Mouse (Mus musculus): ENCODE measurements around the gene 2810004N23Rik. TPM values are rescaled to one million over a fixed set of nuclear protein-coding genes. Genes with fewer than 3 reads are reported as not detected.

2810004N23Rik gene
- polyA plus RNA-seq, 1 experiment from 2014 or later = 25.5 TPM

- no peak overlapping the region for H3K27ac ChIP-seq (ENCODE audit: low read length)
- H3K4me2 ChIP-seq (ENCODE audit: low read length) = no peak overlapping the region
- 91% methylated on average over 6 of the region's 6 CpGs for WGBS
- H3K9me3 ChIP-seq (replicated peaks; ENCODE audit: control insufficient read depth, low read length, poor library complexity, severe bottlenecking) = no peaks in the 10 kb centered on the region
- peaks cover 19% of the 10 kb centered on the region for H3K36me3 ChIP-seq (ENCODE audit: control insufficient read depth, insufficient read depth, low read length)
- ATAC-seq = no peak
- no peak overlapping the region for H3K4me3 ChIP-seq (ENCODE audit: low read depth, low read length)
- H3K4me1 ChIP-seq (ENCODE audit: control insufficient read depth, insufficient read depth, low read length) = no peaks in the 10 kb centered on the region
- H3K9ac ChIP-seq (ENCODE audit: low read depth, low read length) = no peak overlapping the region
- no peaks in the 10 kb centered on the region for H3K27me3 ChIP-seq (ENCODE audit: control insufficient read depth, insufficient read depth, low read depth, low read length)
Measured at GRCm38 (mm10) chr8:124869708-124870107, 6.8 kb upstream of the 2810004N23Rik start.

GRCm38 (mm10) chr8:124867126-124867525 is 4.2 kb upstream of the 2810004N23Rik start:
- no peaks in the 10 kb centered on the region for H3K36me3 ChIP-seq (ENCODE audit: control insufficient read depth, insufficient read depth, low read length)
- ATAC-seq = no peak
- peaks cover 6% of the 10 kb centered on the region for H3K4me1 ChIP-seq (ENCODE audit: control insufficient read depth, insufficient read depth, low read length)
- no peak overlapping the region for H3K4me2 ChIP-seq (ENCODE audit: low read length)
- no peak overlapping the region for H3K9ac ChIP-seq (ENCODE audit: low read depth, low read length)
- no peak overlapping the region for H3K27ac ChIP-seq (ENCODE audit: low read length)
- H3K4me3 ChIP-seq (ENCODE audit: low read depth, low read length) = no peak overlapping the region
- no peaks in the 10 kb centered on the region for H3K9me3 ChIP-seq (replicated peaks; ENCODE audit: control insufficient read depth, low read length, poor library complexity, severe bottlenecking)
- no peaks in the 10 kb centered on the region for H3K27me3 ChIP-seq (ENCODE audit: control insufficient read depth, insufficient read depth, low read depth, low read length)
- 96% methylated on average over 2 of the region's 2 CpGs for WGBS

GRCm38 (mm10) chr8:124866669-124867068 is 3.7 kb upstream of the 2810004N23Rik start:
- H3K4me1 ChIP-seq (ENCODE audit: control insufficient read depth, insufficient read depth, low read length) = peaks cover 11% of the 10 kb centered on the region
- no peaks in the 10 kb centered on the region for H3K36me3 ChIP-seq (ENCODE audit: control insufficient read depth, insufficient read depth, low read length)
- H3K27me3 ChIP-seq (ENCODE audit: control insufficient read depth, insufficient read depth, low read depth, low read length) = no peaks in the 10 kb centered on the region
- no peaks in the 10 kb centered on the region for H3K9me3 ChIP-seq (replicated peaks; ENCODE audit: control insufficient read depth, low read length, poor library complexity, severe bottlenecking)
- H3K27ac ChIP-seq (ENCODE audit: low read length) = no peak overlapping the region
- no peak overlapping the region for H3K4me3 ChIP-seq (ENCODE audit: low read depth, low read length)
- 93% methylated on average over 3 of the region's 3 CpGs for WGBS
- ATAC-seq = no peak
- H3K4me2 ChIP-seq (ENCODE audit: low read length) = no peak overlapping the region
- H3K9ac ChIP-seq (ENCODE audit: low read depth, low read length) = no peak overlapping the region

GRCm38 (mm10) chr8:124863729-124864128 is 809 bp upstream of the 2810004N23Rik start:
- H3K4me3 ChIP-seq (ENCODE audit: low read depth, low read length) = peak overlapping the region; percentile 86
- peaks cover 11% of the 10 kb centered on the region for H3K4me1 ChIP-seq (ENCODE audit: control insufficient read depth, insufficient read depth, low read length)
- H3K9ac ChIP-seq (ENCODE audit: low read depth, low read length) = peak overlapping the region; percentile 96
- ATAC-seq = no peak
- H3K9me3 ChIP-seq (replicated peaks; ENCODE audit: control insufficient read depth, low read length, poor library complexity, severe bottlenecking) = no peaks in the 10 kb centered on the region
- H3K4me2 ChIP-seq (ENCODE audit: low read length) = peak overlapping the region; percentile 68
- H3K27me3 ChIP-seq (ENCODE audit: control insufficient read depth, insufficient read depth, low read depth, low read length) = no peaks in the 10 kb centered on the region
- H3K27ac ChIP-seq (ENCODE audit: low read length) = no peak overlapping the region
- 19% methylated on average over 8 of the region's 8 CpGs for WGBS
- H3K36me3 ChIP-seq (ENCODE audit: control insufficient read depth, insufficient read depth, low read length) = no peaks in the 10 kb centered on the region; the same call in none of the 2 replicates

GRCm38 (mm10) chr8:124863163-124863677 is 300 bp upstream of the 2810004N23Rik start:
- Histone ChIP-seq H3K4me1 (ENCODE audit: control insufficient read depth, insufficient read depth, low read length) (peaks cover 11% of the 10 kb centered on the region), H3K9me3 (replicated peaks; ENCODE audit: control insufficient read depth, low read length, poor library complexity, severe bottlenecking) (no peaks in the 10 kb centered on the region), H3K4me2 (ENCODE audit: low read length) (peak overlapping the region; percentile 68), H3K9ac (ENCODE audit: low read depth, low read length) (peak overlapping the region; percentile 96), H3K27me3 (ENCODE audit: control insufficient read depth, insufficient read depth, low read depth, low read length) (no peaks in the 10 kb centered on the region), H3K27ac (ENCODE audit: low read length) (peak overlapping the region; percentile 91), H3K36me3 (ENCODE audit: control insufficient read depth, insufficient read depth, low read length) (peaks cover 3% of the 10 kb centered on the region), H3K4me3 (ENCODE audit: low read depth, low read length) (peak overlapping the region; percentile 86)
- under 1% methylated on average over 31 of the region's 33 CpGs for WGBS
- peak; percentile 89 for ATAC-seq

GRCm38 (mm10) chr8:124860188-124860587 is 2.7 kb downstream of the 2810004N23Rik start:
- Histone ChIP-seq H3K9ac (ENCODE audit: low read depth, low read length) (no peak overlapping the region), H3K4me1 (ENCODE audit: control insufficient read depth, insufficient read depth, low read length) (peaks cover 11% of the 10 kb centered on the region), H3K4me3 (ENCODE audit: low read depth, low read length) (no peak overlapping the region), H3K9me3 (replicated peaks; ENCODE audit: control insufficient read depth, low read length, poor library complexity, severe bottlenecking) (peaks cover 7% of the 10 kb centered on the region; the same call in 1 of the 2 replicates), H3K27me3 (ENCODE audit: control insufficient read depth, insufficient read depth, low read depth, low read length) (no peaks in the 10 kb centered on the region), H3K27ac (ENCODE audit: low read length) (no peak overlapping the region), H3K36me3 (ENCODE audit: control insufficient read depth, insufficient read depth, low read length) (peaks cover 18% of the 10 kb centered on the region), H3K4me2 (ENCODE audit: low read length) (no peak overlapping the region)
- no peak for ATAC-seq
- 97% methylated on average over 3 of the region's 3 CpGs for WGBS

GRCm38 (mm10) chr8:124859466-124859865 is 3.5 kb downstream of the 2810004N23Rik start:
- Histone ChIP-seq H3K4me3 (ENCODE audit: low read depth, low read length) (no peak overlapping the region), H3K27me3 (ENCODE audit: control insufficient read depth, insufficient read depth, low read depth, low read length) (no peaks in the 10 kb centered on the region), H3K9me3 (replicated peaks; ENCODE audit: control insufficient read depth, low read length, poor library complexity, severe bottlenecking) (peaks cover 14% of the 10 kb centered on the region; the same call in 1 of the 2 replicates), H3K9ac (ENCODE audit: low read depth, low read length) (no peak overlapping the region), H3K27ac (ENCODE audit: low read length) (no peak overlapping the region), H3K4me1 (ENCODE audit: control insufficient read depth, insufficient read depth, low read length) (peaks cover 11% of the 10 kb centered on the region), H3K4me2 (ENCODE audit: low read length) (no peak overlapping the region), H3K36me3 (ENCODE audit: control insufficient read depth, insufficient read depth, low read length) (peaks cover 25% of the 10 kb centered on the region)
- ATAC-seq = no peak

- no peak overlapping the region for H3K4me2 ChIP-seq (ENCODE audit: low read length)
- H3K27me3 ChIP-seq (ENCODE audit: control insufficient read depth, insufficient read depth, low read depth, low read length) = no peaks in the 10 kb centered on the region
- no peak overlapping the region for H3K9ac ChIP-seq (ENCODE audit: low read depth, low read length)
- no peaks in the 10 kb centered on the region for H3K4me1 ChIP-seq (ENCODE audit: control insufficient read depth, insufficient read depth, low read length)
- H3K36me3 ChIP-seq (ENCODE audit: control insufficient read depth, insufficient read depth, low read length) = peaks cover 37% of the 10 kb centered on the region
- no peak overlapping the region for H3K27ac ChIP-seq (ENCODE audit: low read length)
- WGBS = 94% methylated on average over 1 of the region's 1 CpGs
- H3K9me3 ChIP-seq (replicated peaks; ENCODE audit: control insufficient read depth, low read length, poor library complexity, severe bottlenecking) = peaks cover 16% of the 10 kb centered on the region; the same call in 1 of the 2 replicates
- no peak overlapping the region for H3K4me3 ChIP-seq (ENCODE audit: low read depth, low read length)
- no peak for ATAC-seq
Measured at GRCm38 (mm10) chr8:124853511-124853910, 9.4 kb downstream of the 2810004N23Rik start.

GRCm38 (mm10) chr8:124845573-124845972 is 17.3 kb downstream of the 2810004N23Rik start:
- Histone ChIP-seq H3K27me3 (ENCODE audit: control insufficient read depth, insufficient read depth, low read depth, low read length) (no peaks in the 10 kb centered on the region), H3K9ac (ENCODE audit: low read depth, low read length) (no peak overlapping the region), H3K4me3 (ENCODE audit: low read depth, low read length) (no peak overlapping the region), H3K36me3 (ENCODE audit: control insufficient read depth, insufficient read depth, low read length) (peaks cover 7% of the 10 kb centered on the region), H3K27ac (ENCODE audit: low read length) (no peak overlapping the region), H3K9me3 (replicated peaks; ENCODE audit: control insufficient read depth, low read length, poor library complexity, severe bottlenecking) (no peaks in the 10 kb centered on the region), H3K4me2 (ENCODE audit: low read length) (no peak overlapping the region), H3K4me1 (ENCODE audit: control insufficient read depth, insufficient read depth, low read length) (no peaks in the 10 kb centered on the region)
- no peak for ATAC-seq
- WGBS = 96% methylated on average over 5 of the region's 5 CpGs

All from midbrain, embryonic 16.5 days (tissue).